Mouse (Mus musculus) MEL (cell line): ENCODE data around the gene Brpf1. TPM values are rescaled to one million over a fixed set of nuclear protein-coding genes. Genes with fewer than 3 reads are reported as not detected.

ENCODE experiments used
- DNase-seq: peaks from one replicate; pipeline ENCODE4 v3.0.0; 2011; ENCODE audit warnings: low read depth, low spot score
- H3K27ac ChIP-seq: 2 replicates; pipeline ENCODE4 v1.5.1; 2012; ENCODE audit warnings: low read depth, mild to moderate bottlenecking, control low read depth, low read length, moderate library complexity; ENCODE audit not compliant: control insufficient read depth
- H3K27me3 ChIP-seq, 2 experiments: fragments of 150-350 bp in 1 of 2; sonication (generic) in 1 of 2; 2 replicates each; pipeline ENCODE4 v1.6.1; 2012; ENCODE audit warnings: low read length in 2 of 2, mild to moderate bottlenecking in 2 of 2, improper control_type of control experiment in 1 of 2, moderate library complexity in 1 of 2; ENCODE audit not compliant: insufficient read depth in 2 of 2, control insufficient read depth in 1 of 2
- H3K36me3 ChIP-seq, 2 experiments: 2 replicates each; pipeline ENCODE4 v1.6.1; 2012 to 2014; ENCODE audit warnings: low read length in 2 of 2, improper control_type of control experiment in 1 of 2, inconsistent platforms in 1 of 2, mild to moderate bottlenecking in 1 of 2; ENCODE audit not compliant: insufficient read depth in 2 of 2, control insufficient read depth in 1 of 2
- H3K4me1 ChIP-seq, 2 experiments: fragments of 150-350 bp in 1 of 2; sonication (generic) in 1 of 2; 2 replicates each; pipeline ENCODE4 v1.6.1; 2012; ENCODE audit warnings: low read length in 2 of 2, improper control_type of control experiment in 1 of 2, mild to moderate bottlenecking in 1 of 2; ENCODE audit not compliant: insufficient read depth in 2 of 2, control insufficient read depth in 1 of 2
- H3K4me3 ChIP-seq, 2 experiments: fragments of 150-350 bp in 1 of 2; sonication (generic) in 1 of 2; 2 replicates each; pipeline ENCODE4 v1.5.1; 2012; ENCODE audit warnings: low read depth in 2 of 2, low read length in 2 of 2, mild to moderate bottlenecking in 2 of 2, moderate library complexity in 2 of 2, control low read depth in 1 of 2, improper control_type of control experiment in 1 of 2; ENCODE audit not compliant: control insufficient read depth in 1 of 2, insufficient read depth in 1 of 2
- H3K79me2 ChIP-seq: 2 replicates; pipeline ENCODE4 v1.6.1; 2012; ENCODE audit warnings: mild to moderate bottlenecking, low read length, moderate library complexity; ENCODE audit not compliant: control insufficient read depth, poor library complexity, insufficient read depth
- H3K9ac ChIP-seq: 2 replicates; pipeline ENCODE4 v1.6.1; 2012; ENCODE audit warnings: low read depth, mild to moderate bottlenecking, control low read depth, low read length, moderate library complexity; ENCODE audit not compliant: control insufficient read depth, poor library complexity, severe bottlenecking
- H3K9me3 ChIP-seq: fragments of 150-350 bp; sonication (generic); replicated peaks from 2 replicates; pipeline ENCODE4 v1.6.1; 2012; ENCODE audit warnings: mild to moderate bottlenecking, low read length, improper control_type of control experiment, moderate library complexity; ENCODE audit not compliant: insufficient read depth
- CHD1 ChIP-seq: IDR thresholded peaks from 2 replicates; pipeline ENCODE4 v1.6.1; 2012; ENCODE audit warnings: low read depth, mild to moderate bottlenecking, inconsistent platforms, low read length, improper control_type of control experiment
- CHD2 ChIP-seq: IDR thresholded peaks from 2 replicates; pipeline ENCODE4 v1.6.1; 2011; ENCODE audit warnings: low read length, improper control_type of control experiment
- CTCF ChIP-seq, 3 experiments: IDR thresholded peaks in 2 of 3; conservative IDR thresholded peaks in 1 of 3; 2 replicates each; pipeline ENCODE4 v1.5.1; 2011 to 2012; ENCODE audit warnings: low read length in 3 of 3, low read depth in 2 of 3, mild to moderate bottlenecking in 2 of 3, improper control_type of control experiment in 1 of 3, inconsistent platforms in 1 of 3, mixed read lengths in 1 of 3, moderate library complexity in 1 of 3; ENCODE audit not compliant: control insufficient read depth in 1 of 3, insufficient read depth in 1 of 3, poor library complexity in 1 of 3, severe bottlenecking in 1 of 3
- JUND ChIP-seq: IDR thresholded peaks from 2 replicates; pipeline ENCODE4 v1.6.1; 2011; ENCODE audit warnings: low read depth, mild to moderate bottlenecking, improper control_type of control experiment, low read length
- MEF2A ChIP-seq: IDR thresholded peaks from 2 replicates; pipeline ENCODE4 v1.6.1; 2014; ENCODE audit warnings: low read depth, mild to moderate bottlenecking, inconsistent platforms, low read length, improper control_type of control experiment; ENCODE audit not compliant: poor library complexity, insufficient replicate concordance, severe bottlenecking; ENCODE audit errors: extremely low read depth
- MYB ChIP-seq: IDR thresholded peaks from 2 replicates; pipeline ENCODE4 v1.6.1; 2011; ENCODE audit warnings: mild to moderate bottlenecking, low read depth, low read length, improper control_type of control experiment
- MYC ChIP-seq: IDR thresholded peaks from 2 replicates; pipeline ENCODE4 v1.6.1; 2011; ENCODE audit warnings: low read depth, mild to moderate bottlenecking, low read length, improper control_type of control experiment, moderate library complexity
- NELFE ChIP-seq: IDR thresholded peaks from 2 replicates; pipeline ENCODE4 v1.6.1; 2011; ENCODE audit warnings: low read depth, low read length, improper control_type of control experiment
- POLR2A ChIP-seq, 2 experiments: IDR thresholded peaks; 2 replicates each; pipeline ENCODE4 v1.6.1; 2011 to 2012; ENCODE audit warnings: low read length in 2 of 2, mild to moderate bottlenecking in 2 of 2, control low read depth in 1 of 2, improper control_type of control experiment in 1 of 2, low read depth in 1 of 2, moderate library complexity in 1 of 2; ENCODE audit not compliant: control insufficient read depth in 1 of 2, insufficient read depth in 1 of 2, poor library complexity in 1 of 2
- POLR2AphosphoS2 ChIP-seq: IDR thresholded peaks from 2 replicates; pipeline ENCODE4 v1.6.1; 2011; ENCODE audit warnings: low read length, improper control_type of control experiment
- POLR2AphosphoS5 ChIP-seq: IDR thresholded peaks from 2 replicates; pipeline ENCODE4 v1.6.1; 2012; ENCODE audit warnings: low read depth, borderline replicate concordance, mild to moderate bottlenecking, inconsistent platforms, low read length, moderate library complexity, mixed read lengths
- RAD21 ChIP-seq: IDR thresholded peaks from 2 replicates; pipeline ENCODE4 v1.6.1; 2011; ENCODE audit warnings: mild to moderate bottlenecking, low read depth, low read length, improper control_type of control experiment
- SIN3A ChIP-seq: IDR thresholded peaks from 2 replicates; pipeline ENCODE4 v1.6.1; 2012; ENCODE audit warnings: low read length, improper control_type of control experiment, inconsistent platforms
- SMC3 ChIP-seq: IDR thresholded peaks from 2 replicates; pipeline ENCODE4 v1.6.1; 2011; ENCODE audit warnings: low read depth, low read length, improper control_type of control experiment
- TAL1 ChIP-seq: IDR thresholded peaks from 2 replicates; pipeline ENCODE4 v1.6.1; 2012; ENCODE audit warnings: mild to moderate bottlenecking, inconsistent platforms, low read length, moderate library complexity, mixed read lengths
- UBTF ChIP-seq: IDR thresholded peaks from 2 replicates; pipeline ENCODE4 v1.6.1; 2012; ENCODE audit warnings: low read depth, mild to moderate bottlenecking, inconsistent platforms, low read length, improper control_type of control experiment, moderate library complexity, borderline replicate concordance; ENCODE audit not compliant: insufficient read depth
- USF1 ChIP-seq: IDR thresholded peaks from 2 replicates; pipeline ENCODE4 v1.6.1; 2014; ENCODE audit warnings: low read depth, mild to moderate bottlenecking, inconsistent platforms, low read length, improper control_type of control experiment, moderate library complexity
- ZNF384 ChIP-seq: IDR thresholded peaks from 2 replicates; pipeline ENCODE4 v1.6.1; 2012; ENCODE audit warnings: low read depth, mild to moderate bottlenecking, inconsistent platforms, low read length, improper control_type of control experiment
- polyA plus RNA-seq, 2 experiments: library from polyadenylated mRNA; stranded (reverse) in 1 of 2; unstranded in 1 of 2; fragments of >175 nt in 1 of 2; fragments of >200 nt in 1 of 2; gene quantifications; 2 replicates each; pipeline versions ENCODE4 v1.2.1 to v1.2.4; 2012; ENCODE audit warnings: low replicate concordance in 2 of 2, low read depth in 1 of 2; ENCODE audit not compliant: insufficient read length in 2 of 2, insufficient read depth in 1 of 2, missing spikeins in 1 of 2
- total RNA-seq: library from RNA; depleted of rRNA; stranded (reverse); fragments of 300-350 nt; gene quantifications from 2 replicates; pipeline ENCODE4 v1.2.3, GENCODE M21; 2012

Gene Brpf1
- total and polyA plus RNA-seq, 3 experiments, result 32.6 to 46.8 (median 44.9) TPM

- Histone ChIP-seq H3K9ac (no peak overlapping the region), H3K79me2 (no peaks in the 10 kb centered on the region), H3K4me1 (peaks cover 12 to 27% of the 10 kb centered on the region in 2 experiments), H3K4me3 (no peak overlapping the region), H3K36me3 (peaks cover 0 to 24% of the 10 kb centered on the region in 2 experiments; a peak in 2 of 4 replicates), H3K9me3 (no peaks in the 10 kb centered on the region), H3K27me3 (no peaks in the 10 kb centered on the region), H3K27ac (no peak overlapping the region)
- no peak for DNase-seq
- TF ChIP-seq SMC3 (no peak), CHD2 (no peak), JUND (no peak), CHD1 (no peak), POLR2AphosphoS5 (no peak), MYC (no peak), CTCF (IDR thresholded peaks at IDR 0.05 in 2 of 3, conservative IDR thresholded peaks at IDR 0.05 in 1 of 3; ENCODE audit: control insufficient read depth in 1 of 3, insufficient read depth in 1 of 3, low read depth in 2 of 3, low read length in 3 of 3, poor library complexity in 1 of 3, severe bottlenecking in 1 of 3) (no peak), POLR2A (IDR thresholded peaks at IDR 0.05; ENCODE audit: control insufficient read depth in 1 of 2, insufficient read depth in 1 of 2, low read depth in 1 of 2, low read length in 2 of 2, poor library complexity in 1 of 2) (no peak), UBTF (no peak), USF1 (no peak), ZNF384 (no peak), SIN3A (no peak), NELFE (no peak), MYB (no peak)
Measured at GRCm38 (mm10) chr6:113289346-113289745, 17.6 kb upstream of the Brpf1 start.

GRCm38 (mm10) chr6:113290346-113290745, 16.6 kb upstream of the Brpf1 start:
- no peaks in the 10 kb centered on the region for H3K9me3 ChIP-seq
- H3K79me2 ChIP-seq, result no peaks in the 10 kb centered on the region
- H3K36me3 ChIP-seq, result peaks cover 0 to 19% of the 10 kb centered on the region in 2 experiments; a peak in 2 of 4 replicates
- DNase-seq, result no peak
- no peak overlapping the region for H3K9ac ChIP-seq
- H3K27me3 ChIP-seq, result no peaks in the 10 kb centered on the region
- H3K4me1 ChIP-seq, result peaks cover 12 to 23% of the 10 kb centered on the region in 2 experiments
- no peak overlapping the region for H3K4me3 ChIP-seq
- TF ChIP-seq MYB (no peak), MEF2A (no peak), POLR2AphosphoS2 (no peak), ZNF384 (no peak), TAL1 (no peak), CTCF (IDR thresholded peaks at IDR 0.05 in 2 of 3, conservative IDR thresholded peaks at IDR 0.05 in 1 of 3; ENCODE audit: control insufficient read depth in 1 of 3, insufficient read depth in 1 of 3, low read depth in 2 of 3, low read length in 3 of 3, poor library complexity in 1 of 3, severe bottlenecking in 1 of 3) (no peak), CHD2 (no peak), RAD21 (no peak), UBTF (no peak)
- no peak overlapping the region for H3K27ac ChIP-seq
